Mouse (Mus musculus): Measurements from ENCODE around the gene 1600014C23Rik. TPM values are rescaled to one million over a fixed set of nuclear protein-coding genes. Genes with fewer than 3 reads are reported as not detected.

1600014C23Rik gene
- total RNA-seq, 1 experiment from 2014 or later: not detected

DNA sequence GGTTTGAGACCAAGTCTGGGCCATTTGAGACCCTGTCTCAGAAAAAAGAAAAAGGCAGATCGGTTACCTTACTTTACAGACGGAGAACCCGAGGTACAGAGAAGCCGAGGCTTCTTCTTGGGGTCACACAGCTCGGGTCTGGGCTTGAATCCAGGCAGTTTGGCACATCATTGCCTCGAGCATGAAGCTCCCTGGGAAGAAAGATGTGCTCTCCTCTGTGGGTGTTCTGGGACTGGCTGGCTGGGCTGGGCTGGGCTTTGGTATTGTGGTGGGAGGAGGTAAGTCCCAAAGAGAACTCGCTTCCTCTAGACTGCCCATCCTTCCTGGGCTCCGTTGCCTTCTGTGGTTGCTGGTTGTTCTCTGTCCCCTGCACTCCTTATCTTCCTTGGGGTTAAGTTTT lies 22.7 kb upstream of the 1600014C23Rik start:
- no peak for ATAC-seq (ENCODE audit: extremely low read depth, insufficient number of reproducible peaks, low FRiP score, poor library complexity, severe bottlenecking)

DNA sequence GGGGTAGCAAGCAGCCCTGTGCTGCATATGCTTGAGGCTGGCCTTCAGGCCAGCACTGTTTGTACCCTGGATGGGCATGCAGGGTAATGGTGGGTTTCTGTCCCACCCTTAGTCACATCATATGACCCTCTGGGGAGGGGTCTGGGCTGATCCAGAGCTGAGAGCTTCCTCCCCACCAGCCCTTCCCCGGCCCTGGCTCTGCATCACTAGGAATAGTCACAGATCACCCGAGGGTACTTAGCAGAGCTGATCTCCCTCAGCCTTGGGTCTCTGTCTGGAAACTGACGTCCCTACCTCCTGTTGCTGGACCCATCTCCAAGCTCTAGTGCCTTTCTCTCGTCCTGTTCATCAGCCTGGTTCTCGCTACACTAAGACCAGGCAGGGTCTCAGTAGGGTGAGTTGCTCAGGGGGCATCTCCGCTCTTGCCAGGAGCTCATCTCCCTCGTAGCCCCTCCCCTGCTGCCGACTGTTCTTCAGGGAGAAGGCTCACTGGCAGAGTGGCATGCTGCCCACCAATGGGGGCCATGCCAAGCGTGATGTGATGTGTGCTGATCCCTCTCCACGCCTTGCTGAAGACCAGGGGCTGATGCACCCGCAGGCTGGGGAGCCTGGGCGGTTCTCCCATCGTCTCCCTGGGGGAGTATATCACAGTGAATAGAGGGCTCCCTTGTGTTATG lies 20.7 kb upstream of the 1600014C23Rik start:
- ATAC-seq (ENCODE audit: extremely low read depth, insufficient number of reproducible peaks, low FRiP score, poor library complexity, severe bottlenecking): no peak

DNA sequence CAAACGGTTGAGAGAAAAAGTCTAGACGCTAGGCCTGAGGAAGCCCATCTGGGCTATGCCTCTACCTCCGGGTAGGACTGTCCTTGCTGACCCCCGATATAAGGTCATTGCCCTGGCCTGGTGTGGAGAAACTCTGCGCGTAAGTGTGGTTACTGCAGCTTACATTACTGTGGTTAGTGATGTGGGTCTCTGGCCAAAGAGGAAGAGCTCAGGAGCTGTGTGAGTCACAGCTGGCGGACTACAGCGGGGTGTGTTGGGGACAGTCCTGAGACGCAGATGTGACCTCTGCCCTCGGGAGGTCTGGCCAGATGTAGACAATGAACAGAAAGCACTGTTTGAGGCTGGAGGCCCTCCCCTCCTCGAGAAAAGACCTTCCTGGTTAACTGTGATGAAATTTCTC lies 19.0 kb upstream of the 1600014C23Rik start:
- peak; percentile 68 for ATAC-seq (ENCODE audit: extremely low read depth, insufficient number of reproducible peaks, low FRiP score, poor library complexity, severe bottlenecking)

DNA sequence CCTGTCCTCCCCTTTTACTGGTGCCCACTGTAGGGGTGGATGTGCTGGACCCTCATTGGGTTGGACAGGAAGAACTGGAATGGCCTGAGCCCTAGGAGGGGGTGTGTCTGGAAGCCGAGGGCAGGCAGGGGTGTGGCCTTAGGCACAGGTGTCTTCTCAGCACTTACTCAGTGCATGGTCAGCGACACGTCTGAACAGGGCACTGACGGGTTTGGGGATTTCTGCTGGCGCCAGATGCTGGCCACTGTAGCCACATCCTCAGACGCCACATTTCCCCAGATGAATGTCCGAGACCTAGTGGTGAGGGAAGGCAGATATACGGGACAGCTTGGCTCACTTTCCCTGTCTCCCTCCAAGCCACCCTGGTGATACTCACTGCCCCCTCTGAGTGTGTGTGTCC lies 18.4 kb upstream of the 1600014C23Rik start:
- ATAC-seq (ENCODE audit: extremely low read depth, insufficient number of reproducible peaks, low FRiP score, poor library complexity, severe bottlenecking): no peak

DNA sequence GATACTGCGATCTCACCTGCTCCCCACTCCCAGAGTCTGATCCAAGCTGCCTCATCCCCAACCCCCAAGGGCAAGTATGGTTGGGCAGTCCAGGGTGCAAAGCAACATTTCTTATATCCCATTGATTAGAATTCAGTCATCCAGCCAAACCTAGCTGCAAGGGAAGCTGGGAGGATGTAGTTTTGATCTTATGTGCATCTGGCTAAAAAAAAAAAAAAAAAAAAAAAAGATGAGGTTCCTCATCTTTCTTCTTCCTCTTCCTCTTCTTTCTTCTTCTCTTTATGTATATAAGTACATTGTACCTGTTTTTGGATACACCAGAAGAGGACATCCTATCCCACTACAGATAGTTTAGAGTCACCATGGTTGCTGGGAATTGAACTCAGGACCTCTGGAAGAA lies 17.7 kb upstream of the 1600014C23Rik start:
- ATAC-seq (ENCODE audit: extremely low read depth, insufficient number of reproducible peaks, low FRiP score, poor library complexity, severe bottlenecking): no peak

DNA sequence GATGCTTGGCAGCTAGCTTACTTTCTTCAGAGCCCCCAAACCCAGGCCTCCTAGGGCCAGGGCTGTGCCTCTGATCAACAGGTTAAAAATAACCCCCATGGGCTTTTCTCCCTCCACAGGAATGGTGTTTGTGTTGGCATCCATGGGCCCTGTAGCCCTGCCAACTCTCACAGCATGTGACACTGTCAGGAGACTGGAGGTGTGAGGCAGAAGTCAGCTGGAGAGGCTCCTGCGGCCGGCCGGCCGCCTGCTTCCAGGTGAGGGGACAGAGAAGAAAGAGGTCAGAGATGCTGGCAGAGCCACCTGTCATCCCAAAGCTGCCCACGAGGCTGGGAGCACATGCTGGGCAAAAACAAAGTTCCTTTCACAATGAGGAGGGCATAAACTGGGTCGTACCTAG lies 15.5 kb upstream of the 1600014C23Rik start:
- no peak for ATAC-seq (ENCODE audit: extremely low read depth, insufficient number of reproducible peaks, low FRiP score, poor library complexity, severe bottlenecking)

DNA sequence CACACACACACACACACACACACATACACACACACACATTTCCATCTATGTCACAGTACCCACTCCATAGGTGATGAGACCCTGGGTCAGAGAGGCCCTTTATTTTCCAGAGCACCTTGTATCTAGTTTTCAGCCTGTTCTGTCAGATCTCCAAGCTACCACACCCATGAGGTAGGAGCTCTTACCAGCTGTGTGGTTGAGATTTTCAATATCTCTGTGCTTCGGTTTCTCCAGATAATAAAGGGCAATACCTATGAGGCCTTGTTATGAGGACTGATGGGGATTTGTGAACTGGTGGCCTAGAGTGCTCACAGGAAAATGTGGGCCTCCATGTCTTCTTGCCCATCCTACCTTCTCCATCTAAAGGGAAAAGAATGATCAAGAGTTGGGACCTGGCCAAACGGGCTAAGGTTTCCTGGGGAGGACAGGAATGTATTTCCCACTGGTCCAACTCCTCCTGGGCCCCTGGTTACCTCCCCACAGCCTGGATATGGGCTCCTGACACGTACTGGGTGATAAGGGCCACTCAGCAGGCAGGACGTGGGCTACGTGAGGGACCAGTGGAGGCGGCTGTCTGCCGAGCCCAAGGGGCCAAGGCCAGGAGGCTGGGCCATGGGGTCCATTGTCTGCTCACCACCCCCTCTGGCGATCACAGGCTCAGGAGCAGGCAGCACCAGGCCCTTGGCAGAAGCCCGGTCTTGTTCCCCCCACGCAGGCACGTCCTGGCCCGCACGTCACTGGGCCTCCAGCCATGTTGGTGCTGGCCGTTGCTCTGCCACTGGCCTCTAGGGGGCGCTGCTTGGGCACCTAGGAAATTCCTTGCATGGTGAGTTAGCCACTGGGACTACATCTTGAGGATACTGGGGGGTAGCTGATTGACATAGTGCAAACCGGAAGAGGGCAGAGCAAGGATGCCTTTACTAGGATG lies 14.5 kb upstream of the 1600014C23Rik start:
- no peak for ATAC-seq (ENCODE audit: extremely low read depth, insufficient number of reproducible peaks, low FRiP score, poor library complexity, severe bottlenecking)

DNA sequence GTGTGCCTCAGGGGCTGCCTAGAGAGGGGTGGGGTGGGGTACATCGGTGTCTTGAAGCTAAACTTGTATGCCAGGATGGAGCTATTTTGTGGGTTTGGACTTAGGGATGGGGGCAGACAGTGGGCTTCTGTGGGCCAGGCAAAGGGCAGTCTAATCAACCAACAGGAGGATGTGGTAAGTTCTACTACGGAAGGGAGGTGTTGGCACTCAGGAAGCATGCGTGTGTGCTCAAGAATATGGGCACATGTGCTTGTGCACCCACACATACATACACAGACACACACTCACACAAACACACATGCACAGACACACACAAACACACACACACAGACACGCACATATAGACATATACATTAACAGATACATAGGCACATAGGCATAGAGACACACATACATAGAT lies 13.6 kb upstream of the 1600014C23Rik start:
- no peak for ATAC-seq (ENCODE audit: extremely low read depth, insufficient number of reproducible peaks, low FRiP score, poor library complexity, severe bottlenecking)

DNA sequence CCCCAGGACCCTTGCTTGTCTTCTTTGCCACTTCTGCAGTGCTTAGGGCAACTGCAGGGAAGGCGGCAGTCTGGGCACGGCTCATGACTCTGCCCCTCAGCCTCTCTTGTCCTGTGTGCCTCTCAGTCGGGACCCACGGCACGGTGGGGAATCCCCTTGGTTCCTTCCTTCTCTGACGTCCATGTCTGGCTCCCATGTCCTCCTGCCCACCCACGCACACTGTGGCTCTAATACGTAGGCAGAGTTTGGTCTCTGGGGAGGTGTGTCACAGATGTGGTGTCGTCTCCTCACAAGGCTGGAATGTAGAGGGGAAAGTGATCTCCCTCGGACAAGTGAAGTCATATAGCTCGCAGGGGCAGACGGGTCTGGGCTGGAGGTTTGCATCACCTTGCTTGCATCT lies 13.1 kb upstream of the 1600014C23Rik start:
- peak; percentile 48; the same call in 1 of the 2 replicates for ATAC-seq (ENCODE audit: extremely low read depth, insufficient number of reproducible peaks, low FRiP score, poor library complexity, severe bottlenecking)

DNA sequence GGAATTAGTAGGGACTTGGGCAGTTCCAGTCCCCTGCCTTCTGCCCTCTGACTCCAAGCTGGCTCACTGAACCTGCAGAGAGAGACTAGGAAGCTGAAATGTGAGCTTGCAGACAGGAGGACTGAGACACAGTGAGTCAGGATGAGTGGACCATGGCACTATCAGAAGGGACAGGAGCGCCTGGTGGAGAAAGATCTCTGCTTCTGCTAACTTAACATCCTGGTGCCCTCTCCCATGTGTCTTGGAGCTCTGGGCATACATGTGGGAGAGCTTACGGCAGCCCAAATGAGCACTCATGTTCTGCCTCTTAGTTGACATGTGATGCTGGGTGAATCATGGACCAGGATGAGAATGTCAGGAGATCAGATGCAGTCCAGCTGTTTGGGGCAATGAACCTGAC lies 12.0 kb upstream of the 1600014C23Rik start:
- ATAC-seq (ENCODE audit: extremely low read depth, insufficient number of reproducible peaks, low FRiP score, poor library complexity, severe bottlenecking): no peak

DNA sequence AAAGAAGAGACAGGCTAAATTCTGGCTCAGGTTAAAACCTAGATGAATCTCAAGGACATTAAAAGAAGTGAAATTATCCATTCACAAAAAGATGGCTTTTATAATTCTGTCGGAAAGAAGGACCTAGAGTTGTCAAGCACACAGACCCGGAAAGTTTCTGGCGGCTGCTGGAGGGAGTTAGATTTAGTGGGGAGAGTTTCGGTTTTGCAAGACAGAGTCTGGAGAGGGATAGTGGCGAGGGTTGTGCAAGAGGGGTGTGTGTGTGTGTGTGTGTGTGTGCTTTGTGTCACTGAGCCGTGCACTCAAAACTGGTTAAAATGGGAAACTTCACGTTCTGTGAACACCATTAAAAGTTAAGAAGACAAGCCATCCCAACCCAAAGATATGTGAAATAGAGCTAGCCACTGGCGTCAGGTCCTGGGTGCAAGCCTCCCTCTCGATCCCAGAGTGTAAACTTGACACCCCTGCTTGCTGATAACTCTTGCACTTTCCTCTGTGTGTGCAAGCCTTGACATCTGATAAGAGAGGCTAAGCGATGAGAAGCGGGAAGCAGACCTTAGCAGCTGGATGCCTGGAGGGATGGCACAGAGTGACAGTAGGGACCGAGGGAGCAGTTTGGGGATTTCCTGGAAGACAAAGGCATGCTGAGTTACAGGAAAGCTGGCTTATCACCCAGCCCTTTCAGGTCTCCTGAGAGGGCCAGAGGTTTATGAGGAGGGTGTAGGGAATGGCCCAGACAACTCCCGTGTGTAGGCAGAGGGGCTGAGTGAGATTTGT lies 8.9 kb upstream of the 1600014C23Rik start:
- ATAC-seq (ENCODE audit: extremely low read depth, insufficient number of reproducible peaks, low FRiP score, poor library complexity, severe bottlenecking): no peak

DNA sequence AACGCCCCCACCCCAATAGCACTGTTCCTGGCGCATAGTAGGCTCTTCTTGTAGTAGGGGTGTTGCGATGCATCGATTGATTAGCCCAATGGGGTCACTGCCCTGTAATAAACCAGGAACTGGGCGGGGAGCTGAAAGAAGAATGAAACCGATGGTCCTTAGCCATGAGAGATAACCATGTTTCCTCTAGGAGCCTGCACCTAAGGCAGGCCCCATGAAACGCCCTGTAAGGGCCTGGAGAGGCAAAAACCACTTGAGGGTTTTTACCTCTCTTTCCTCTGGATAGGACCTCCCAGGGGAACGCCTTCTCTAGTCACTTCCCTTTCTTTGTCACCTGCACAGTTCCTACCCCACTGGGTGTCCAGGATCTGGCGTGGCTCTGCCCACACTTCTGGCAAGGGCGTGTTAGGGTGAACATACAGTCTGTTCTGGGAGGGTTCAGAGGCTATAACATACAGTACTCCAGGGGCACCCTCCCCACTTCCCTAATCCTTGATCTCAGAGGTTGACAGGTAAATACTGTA lies 3.5 kb upstream of the 1600014C23Rik start:
- no peak for ATAC-seq (ENCODE audit: extremely low read depth, insufficient number of reproducible peaks, low FRiP score, poor library complexity, severe bottlenecking)

DNA sequence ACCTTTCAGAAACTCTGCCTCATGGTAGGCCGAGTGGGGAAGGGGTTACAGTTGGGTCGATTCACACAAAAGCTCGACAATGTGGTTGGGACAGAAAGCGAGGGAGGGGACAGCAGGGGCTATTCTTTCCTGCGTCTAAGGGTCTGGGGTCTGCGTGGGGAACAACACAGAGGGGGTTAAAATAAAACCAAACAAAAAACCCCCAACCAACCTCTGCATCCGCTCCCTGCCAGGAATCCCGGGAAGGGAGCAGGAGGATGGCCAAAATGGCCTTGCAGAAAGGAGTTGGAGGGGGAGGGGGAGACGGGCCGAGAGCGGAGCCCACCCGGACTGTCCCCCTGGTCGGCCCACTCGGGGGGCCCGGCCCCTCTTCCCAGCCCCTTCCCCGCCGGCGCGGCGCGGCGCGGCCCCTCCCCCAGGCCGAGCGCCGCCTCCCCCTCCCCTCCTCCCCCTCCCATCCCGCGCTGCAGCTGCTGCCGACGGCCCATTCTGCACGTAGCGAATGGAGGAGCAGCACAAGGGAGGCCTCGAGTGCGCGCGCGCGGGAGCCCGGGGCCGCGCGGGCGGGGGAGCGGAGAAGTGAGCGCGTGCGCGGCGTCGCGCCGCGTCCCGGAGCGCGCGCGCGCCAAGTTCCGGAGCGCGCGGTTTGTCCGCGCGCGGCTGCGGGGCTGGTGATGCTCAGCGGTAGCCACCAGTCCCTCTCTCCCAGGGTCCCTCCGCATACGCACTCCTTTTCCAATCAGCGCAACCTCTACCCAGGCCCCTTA lies 2.9 kb upstream of the 1600014C23Rik start:
- no peak for ATAC-seq (ENCODE audit: extremely low read depth, insufficient number of reproducible peaks, low FRiP score, poor library complexity, severe bottlenecking)

DNA sequence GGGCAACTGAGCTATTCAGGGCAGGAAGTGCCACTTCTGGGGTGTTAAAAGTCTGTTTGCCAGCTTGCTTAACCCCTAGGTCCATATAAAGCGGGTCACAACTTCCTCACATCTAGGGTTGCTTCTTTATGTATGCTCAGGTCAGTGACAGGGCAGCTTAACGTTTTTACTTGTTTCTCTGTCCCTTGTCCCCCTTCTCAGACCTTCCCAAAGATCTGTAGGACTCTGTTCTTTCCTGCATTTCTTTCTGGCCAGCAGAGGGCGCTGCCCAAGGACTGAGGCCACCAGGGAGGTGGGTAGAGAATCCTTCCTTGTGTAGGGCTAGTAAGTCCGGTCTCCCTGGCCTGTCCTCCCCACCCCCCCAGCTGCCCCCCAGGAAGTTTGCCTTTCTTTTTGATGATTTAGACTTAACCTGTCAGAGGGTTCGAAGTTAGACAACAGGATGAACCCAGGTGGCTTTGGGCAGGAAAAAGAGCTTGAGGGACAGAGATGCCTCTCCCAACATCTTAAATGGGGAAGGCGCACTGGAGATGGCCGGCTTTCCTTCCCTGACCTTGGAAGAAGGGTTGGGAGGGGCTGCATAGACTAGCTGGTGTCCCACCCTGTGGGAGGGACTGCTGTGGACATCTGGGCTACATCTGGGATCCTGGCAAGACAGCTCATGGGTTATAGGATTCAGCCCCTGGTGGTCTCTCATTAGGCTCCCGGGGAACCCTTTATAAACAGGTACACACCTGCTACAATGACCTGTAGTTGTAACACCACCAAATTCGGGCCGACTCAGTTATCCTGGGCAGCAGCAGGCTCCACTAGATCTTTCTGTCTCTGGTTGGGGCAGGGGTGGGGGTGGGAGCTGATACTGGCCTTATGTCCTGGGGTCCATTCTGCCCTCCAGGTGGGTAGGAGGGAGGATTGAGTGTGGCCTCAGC lies 2.0 kb upstream of the 1600014C23Rik start:
- peak; percentile 39; the same call in 1 of the 2 replicates for ATAC-seq (ENCODE audit: extremely low read depth, insufficient number of reproducible peaks, low FRiP score, poor library complexity, severe bottlenecking)

DNA sequence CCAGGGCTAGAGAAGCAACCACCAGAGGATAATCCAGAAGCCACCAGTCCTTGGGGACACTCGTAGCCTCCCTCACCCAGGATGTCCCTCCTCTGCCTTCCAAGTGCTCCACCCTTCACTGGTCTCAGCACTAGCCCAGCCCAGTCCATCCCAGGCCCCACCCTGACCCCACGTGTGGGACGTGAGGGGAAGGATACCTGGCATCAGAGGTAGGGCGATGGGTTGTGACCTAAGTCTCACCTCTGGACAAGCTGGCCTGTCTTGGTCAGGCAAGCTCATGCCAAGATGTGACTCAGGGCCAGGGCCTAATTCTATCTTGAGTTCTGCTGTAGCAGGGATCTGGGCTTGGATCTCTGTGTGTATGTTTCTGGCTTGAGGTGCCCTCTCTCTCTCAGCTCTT lies 1.2 kb upstream of the 1600014C23Rik start:
- ATAC-seq (ENCODE audit: extremely low read depth, insufficient number of reproducible peaks, low FRiP score, poor library complexity, severe bottlenecking): no peak

DNA sequence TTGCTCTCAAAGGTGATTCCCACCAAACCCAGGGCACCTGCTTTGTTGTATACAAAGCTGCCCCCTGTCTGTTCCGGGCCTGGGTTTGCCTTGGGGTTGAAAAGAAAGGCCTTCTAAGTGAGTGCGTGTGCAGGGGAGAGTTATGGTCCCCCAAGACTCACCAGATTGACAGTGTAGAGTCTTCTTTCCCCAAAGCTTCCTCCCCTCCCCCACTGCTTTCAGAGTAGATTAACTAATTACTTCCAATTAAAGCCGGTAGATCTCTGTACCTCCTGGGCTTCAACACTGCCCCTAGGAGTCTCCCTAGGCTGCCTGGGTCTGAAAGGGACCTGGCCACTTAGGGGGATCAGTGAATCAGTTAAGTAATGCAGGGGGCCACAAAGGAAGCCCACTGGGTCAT lies 689 bp upstream of the 1600014C23Rik start:
- no peak for ATAC-seq (ENCODE audit: extremely low read depth, insufficient number of reproducible peaks, low FRiP score, poor library complexity, severe bottlenecking)

DNA sequence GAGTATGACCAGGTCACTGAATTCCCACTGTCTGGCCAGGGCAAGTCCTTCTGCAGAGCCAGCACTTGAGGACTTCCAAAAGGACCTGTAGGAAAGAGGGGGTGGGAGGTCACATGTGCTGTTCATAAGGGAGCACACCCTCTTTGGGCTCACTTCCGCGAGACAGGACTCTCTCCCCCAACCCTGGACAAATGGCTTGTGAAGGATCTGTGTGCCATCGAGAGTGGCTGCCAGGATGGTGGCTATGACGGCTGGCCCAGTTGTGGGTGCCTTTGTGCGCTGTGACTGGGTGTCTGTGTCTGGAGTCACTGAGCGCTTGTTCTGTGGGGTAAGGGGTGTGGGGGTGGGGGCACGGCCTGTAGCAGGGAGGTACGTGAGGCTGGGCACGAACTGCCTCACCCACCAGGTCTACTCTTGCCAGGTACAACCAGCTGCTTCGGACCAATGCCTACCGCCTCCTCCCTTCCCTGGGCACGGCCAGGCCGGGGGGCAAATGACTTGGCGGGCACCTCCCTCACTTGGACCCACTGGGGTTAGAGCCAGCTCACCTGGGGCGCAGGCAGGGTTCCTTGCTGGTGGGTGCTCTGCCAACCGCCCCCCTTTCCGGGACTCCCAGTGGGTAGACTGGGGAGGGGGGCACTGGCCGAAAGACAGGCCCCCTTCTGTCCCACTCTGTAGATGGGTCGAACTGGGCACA lies 458 bp downstream of the 1600014C23Rik start:
- no peak for ATAC-seq (ENCODE audit: extremely low read depth, insufficient number of reproducible peaks, low FRiP score, poor library complexity, severe bottlenecking)

Measured in neutrophil, adult 5-6 weeks (primary cell).